Mouse (Mus musculus) forebrain, postnatal 0 days (tissue): ENCODE measurements at regions not wholly inside any gene's neighbourhood (a gene's known extent, or its start where the extent isn't known, plus 50 kb on each side); places are given as distances from the start of the nearest gene placed in this dataset.
A peak's percentile ranks its signal among the peaks of the same experiment; 100 is the strongest.

Source experiments
- ATAC-seq: fragments of 200-750 bp; cut with Nextera tagmentation; 2 replicates; pipeline ENCODE4 v1.8.0; 2017; ENCODE audit warnings: mild to moderate bottlenecking, moderate library complexity
- DNase-seq: peaks from one replicate; pipeline ENCODE4 v3.0.0-alpha.2; 2015
- H3K27ac ChIP-seq: fragments of 300-500 bp; sonication (generic); 2 replicates; pipeline ENCODE4 v1.5.1; 2014; ENCODE audit warnings: low read depth, mild to moderate bottlenecking, antibody characterized with exemption, low read length, moderate library complexity, mixed read lengths
- H3K27me3 ChIP-seq: fragments of 300-500 bp; sonication (generic); 2 replicates; pipeline ENCODE4 v1.6.1; 2014; ENCODE audit warnings: mild to moderate bottlenecking, low read length, mixed read lengths; ENCODE audit not compliant: insufficient read depth
- H3K36me3 ChIP-seq: fragments of 300-500 bp; sonication (generic); 2 replicates; pipeline ENCODE4 v1.6.1; 2014; ENCODE audit warnings: mild to moderate bottlenecking, moderate library complexity; ENCODE audit not compliant: insufficient read depth
- H3K4me1 ChIP-seq: fragments of 300-500 bp; sonication (generic); 2 replicates; pipeline ENCODE4 v1.6.1; 2014; ENCODE audit warnings: antibody characterized with exemption; ENCODE audit not compliant: insufficient read depth
- H3K4me2 ChIP-seq: fragments of 300-500 bp; sonication (generic); 2 replicates; pipeline ENCODE4 v1.6.1; 2014; ENCODE audit warnings: low read depth, mild to moderate bottlenecking, moderate library complexity
- H3K4me3 ChIP-seq: fragments of 300-500 bp; sonication (generic); 2 replicates; pipeline ENCODE4 v1.5.1; 2014; ENCODE audit warnings: low read depth, low read length, mixed read lengths
- H3K9ac ChIP-seq: fragments of 300-500 bp; sonication (generic); 2 replicates; pipeline ENCODE4 v1.6.1; 2014; ENCODE audit warnings: mild to moderate bottlenecking
- H3K9me3 ChIP-seq: fragments of 300-500 bp; sonication (generic); 2 replicates; pipeline ENCODE4 v1.6.1; 2016; ENCODE audit warnings: low read length
- CTCF ChIP-seq: sonication (generic); IDR thresholded peaks from 2 replicates; pipeline ENCODE4 v1.5.1; 2016; ENCODE audit warnings: antibody characterized with exemption, control low read depth, low read depth
- WGBS: fragments of 180-500 bp; shearing (Covaris S2); extraction: QIAGEN DNeasy Blood & Tissue Kit; methylation state at CpG from one replicate; pipeline ENCODE4 v1.1.7; 2014; 5-methylcytosine and 5-hydroxymethylcytosine counted together

DNA sequence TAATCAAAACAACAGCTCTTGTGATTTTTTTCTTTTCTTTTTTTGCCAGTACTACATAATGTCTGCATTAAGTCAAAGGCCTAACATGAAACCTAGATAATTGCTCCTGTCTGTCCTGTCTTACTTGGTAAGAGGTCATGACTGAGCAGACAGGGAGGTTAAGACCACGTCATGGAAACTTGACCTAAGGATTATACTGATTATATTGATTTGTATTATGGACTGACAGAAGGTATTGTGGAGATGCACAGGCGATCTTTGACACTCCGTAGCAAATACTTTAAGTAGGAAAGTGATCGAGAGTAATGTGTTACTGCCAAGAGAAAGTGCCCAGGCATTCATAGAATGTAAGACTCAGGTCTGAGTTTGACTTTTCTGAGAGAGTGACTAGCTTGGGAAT is 543.8 kb upstream of the Adgrl2 start:
- DNase-seq: no peak
- H3K27me3 ChIP-seq: no peaks in the 10 kb centered on the region
- no peak overlapping the region for H3K4me2 ChIP-seq
- no peak for TF ChIP-seq CTCF
- H3K9ac ChIP-seq: no peak overlapping the region
- H3K4me3 ChIP-seq: no peak overlapping the region
- H3K36me3 ChIP-seq: no peaks in the 10 kb centered on the region
- no peaks in the 10 kb centered on the region for H3K4me1 ChIP-seq
- H3K27ac ChIP-seq: no peak overlapping the region
- 61% methylated on average over 4 of the region's 4 CpGs for WGBS
- ATAC-seq: no peak
- H3K9me3 ChIP-seq: no peaks in the 10 kb centered on the region

DNA sequence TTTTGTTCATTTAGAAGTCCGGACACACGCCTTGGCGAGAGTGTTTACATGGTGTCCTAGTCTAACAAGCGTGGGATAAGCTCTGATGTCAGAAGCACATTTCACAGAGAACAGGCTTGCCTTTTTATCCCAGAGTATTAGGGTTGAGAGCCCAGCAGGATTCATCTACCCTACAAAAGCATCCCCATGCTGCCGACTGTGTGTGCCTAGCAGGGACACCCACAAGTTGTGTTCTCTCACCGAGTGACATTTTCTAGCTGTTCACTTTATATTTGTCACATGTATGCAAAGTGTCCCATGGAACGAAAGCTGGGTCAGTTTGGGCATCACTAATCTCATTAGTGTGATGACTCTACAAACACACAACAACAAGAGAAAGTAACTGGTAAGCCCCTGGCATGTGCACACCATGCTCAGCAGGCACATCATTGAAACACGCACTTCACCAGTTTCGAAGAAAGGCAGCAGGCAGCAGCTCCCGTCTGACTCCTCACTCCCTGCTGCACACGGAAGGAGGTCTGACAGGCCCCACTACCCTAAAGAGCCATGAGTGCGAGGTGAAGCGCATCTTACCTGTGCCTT is 539.8 kb upstream of the Adgrl2 start:
- no peaks in the 10 kb centered on the region for H3K27me3 ChIP-seq
- TF ChIP-seq CTCF: no peak
- H3K9ac ChIP-seq: no peak overlapping the region
- ATAC-seq (no peak), DNase-seq (no peak)
- whole genome bisulfite sequencing: 64% methylated on average over 13 of the region's 13 CpGs
- no peaks in the 10 kb centered on the region for H3K9me3 ChIP-seq
- H3K4me3 ChIP-seq: no peak overlapping the region
- no peaks in the 10 kb centered on the region for H3K4me1 ChIP-seq
- no peak overlapping the region for H3K4me2 ChIP-seq
- H3K36me3 ChIP-seq: no peaks in the 10 kb centered on the region
- no peak overlapping the region for H3K27ac ChIP-seq

DNA sequence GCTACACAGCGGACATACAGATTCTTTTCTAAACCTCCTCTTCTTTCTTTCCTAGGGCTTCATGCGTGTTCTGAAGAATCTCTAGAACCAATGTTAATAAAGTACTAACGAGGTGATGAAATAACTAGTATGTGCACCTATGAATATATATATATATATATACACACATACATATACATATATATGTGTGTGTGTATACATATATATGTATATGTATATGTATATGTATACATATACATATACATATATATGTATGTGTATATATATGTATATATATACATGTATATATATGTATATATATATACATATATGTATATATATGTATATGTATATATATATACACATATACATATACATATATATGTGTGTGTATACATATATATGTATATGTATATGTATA is 536.2 kb upstream of the Adgrl2 start:
- Histone ChIP-seq H3K4me3 (no peak overlapping the region), H3K9me3 (no peaks in the 10 kb centered on the region), H3K36me3 (no peaks in the 10 kb centered on the region), H3K9ac (no peak overlapping the region), H3K27me3 (no peaks in the 10 kb centered on the region), H3K4me1 (no peaks in the 10 kb centered on the region), H3K27ac (no peak overlapping the region), H3K4me2 (no peak overlapping the region)
- no peak for ATAC-seq
- TF ChIP-seq CTCF: no peak
- DNase-seq: no peak
- 99% methylated on average over 3 of the region's 3 CpGs for WGBS

DNA sequence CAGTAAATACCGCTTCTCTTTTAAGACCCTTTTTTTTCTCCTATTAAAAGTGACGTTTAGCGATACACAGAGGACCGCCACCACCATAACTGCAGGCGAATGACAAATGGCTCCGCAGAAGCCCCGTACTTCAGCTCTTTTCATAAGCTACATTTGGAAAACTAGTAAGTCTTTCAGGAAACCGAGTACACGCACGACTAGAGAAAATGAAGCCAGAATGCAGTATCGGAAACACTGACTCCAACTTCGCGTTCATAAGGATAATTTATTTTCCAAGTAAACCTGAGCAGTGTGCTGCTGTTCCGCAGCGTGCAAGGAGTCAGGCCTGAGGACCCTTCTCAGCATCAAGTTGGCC is 529.2 kb upstream of the Adgrl2 start:
- Histone ChIP-seq H3K9me3 (no peaks in the 10 kb centered on the region), H3K9ac (peak overlapping the region; percentile 50), H3K27me3 (no peaks in the 10 kb centered on the region), H3K27ac (no peak overlapping the region), H3K36me3 (no peaks in the 10 kb centered on the region), H3K4me3 (peak overlapping the region; percentile 47), H3K4me1 (no peaks in the 10 kb centered on the region), H3K4me2 (peak overlapping the region; percentile 91)
- ATAC-seq (no peak), DNase-seq (peak; percentile 46)
- WGBS: 10% methylated on average over 15 of the region's 15 CpGs
- no peak for TF ChIP-seq CTCF

- ATAC-seq: 0 out of 2 replicates have a peak, but pooled peaks have one; percentile 16
- H3K9ac ChIP-seq: peak overlapping the region; percentile 50
- no peaks in the 10 kb centered on the region for H3K4me1 ChIP-seq
- H3K36me3 ChIP-seq: no peaks in the 10 kb centered on the region
- DNase-seq: peak; percentile 17
- TF ChIP-seq CTCF: no peak
- H3K27ac ChIP-seq: no peak overlapping the region
- no peaks in the 10 kb centered on the region for H3K27me3 ChIP-seq
- no peaks in the 10 kb centered on the region for H3K9me3 ChIP-seq
- WGBS: 2% methylated on average over 27 of the region's 27 CpGs
- peak overlapping the region; percentile 91 for H3K4me2 ChIP-seq
- H3K4me3 ChIP-seq: peak overlapping the region; percentile 47
Measured at GRCm38 (mm10) chr3:149518928-149519574, 528.7 kb upstream of the Adgrl2 start.

DNA sequence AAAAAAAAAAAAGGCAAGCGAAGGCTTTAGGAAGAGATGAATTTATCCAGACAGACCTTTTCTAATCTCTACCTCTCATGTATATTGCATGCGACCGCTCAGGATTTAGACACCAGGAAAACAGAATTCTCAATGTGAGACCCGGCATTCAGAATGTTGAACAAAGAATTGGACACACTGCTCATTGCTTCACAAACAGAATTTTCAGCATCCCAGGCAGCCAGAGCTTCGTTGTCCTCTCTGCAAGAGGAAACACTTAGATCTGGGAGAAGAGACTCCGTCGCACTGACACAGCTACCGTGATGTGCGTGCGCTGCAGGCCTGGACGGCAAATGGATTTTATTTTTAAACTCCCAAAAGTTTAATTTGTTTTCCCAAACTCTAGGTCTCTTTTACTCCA is 527.2 kb upstream of the Adgrl2 start:
- Histone ChIP-seq H3K27ac (no peak overlapping the region), H3K9ac (no peak overlapping the region), H3K4me3 (no peak overlapping the region), H3K4me2 (no peak overlapping the region), H3K9me3 (no peaks in the 10 kb centered on the region), H3K36me3 (no peaks in the 10 kb centered on the region), H3K4me1 (no peaks in the 10 kb centered on the region), H3K27me3 (no peaks in the 10 kb centered on the region)
- WGBS: 72% methylated on average over 11 of the region's 11 CpGs
- TF ChIP-seq CTCF: no peak
- DNase-seq (no peak), ATAC-seq (no peak)

GRCm38 (mm10) chr3:149509178-149509577 is 518.8 kb upstream of the Adgrl2 start:
- H3K27ac ChIP-seq: no peak overlapping the region
- no peak overlapping the region for H3K4me2 ChIP-seq
- no peaks in the 10 kb centered on the region for H3K36me3 ChIP-seq
- no peaks in the 10 kb centered on the region for H3K4me1 ChIP-seq
- 92% methylated on average over 6 of the region's 6 CpGs for WGBS
- no peaks in the 10 kb centered on the region for H3K9me3 ChIP-seq
- no peak for DNase-seq
- ATAC-seq: no peak
- no peak overlapping the region for H3K9ac ChIP-seq
- H3K27me3 ChIP-seq: no peaks in the 10 kb centered on the region
- TF ChIP-seq CTCF: no peak
- H3K4me3 ChIP-seq: no peak overlapping the region
